Mouse (Mus musculus): Measurements from ENCODE around the gene Urb2. TPM values are rescaled to one million over a fixed set of nuclear protein-coding genes. Genes with fewer than 3 reads are reported as not detected.

Urb2 gene
- total and polyA plus RNA-seq, 3 experiments = 26.4 to 33.9 (median 27.9) TPM

DNA sequence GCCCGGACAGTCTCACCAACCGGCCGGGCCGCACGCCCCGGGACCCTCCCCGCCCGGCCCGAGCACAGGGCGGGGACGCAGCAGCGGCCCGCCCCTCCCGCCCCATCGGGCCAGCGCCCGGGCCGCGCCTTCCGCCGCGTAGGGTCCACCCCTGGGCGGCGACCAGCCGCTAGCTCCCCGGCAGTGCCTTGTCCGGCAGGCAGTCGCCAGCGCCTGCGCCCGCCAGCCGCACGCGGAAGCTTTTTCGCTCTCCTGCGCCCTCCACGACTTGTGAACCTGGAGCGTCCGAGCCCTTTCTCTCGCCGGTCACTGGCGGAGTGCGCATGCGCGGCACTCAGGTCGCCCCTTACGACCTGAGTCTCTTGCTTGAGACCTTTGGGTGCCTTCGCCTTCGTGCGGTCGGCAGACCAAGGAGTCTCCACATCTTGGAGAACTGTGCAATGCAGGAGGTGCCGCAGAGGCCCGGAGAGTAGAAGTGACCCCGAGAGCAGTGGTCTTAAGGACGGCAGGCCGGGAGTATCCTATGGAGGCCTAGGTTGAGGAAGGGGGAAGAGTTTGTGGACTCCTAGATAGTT is 38.4 kb upstream of the Urb2 start, which contains the start of gene Abcb10 (continued):
- peak; percentile 81; the same call in 1 of the 2 replicates for TF ChIP-seq ZMIZ1 (IDR thresholded peaks at IDR 0.05; ENCODE audit: low read depth, low read length)
- TF ChIP-seq CHD2 (IDR thresholded peaks at IDR 0.05; ENCODE audit: low read length) = no peak
- TF ChIP-seq ETS1 (conservative IDR thresholded peaks at IDR 0.05; ENCODE audit: low read depth, low read length) = no peak
- TF ChIP-seq IRF4 (IDR thresholded peaks at IDR 0.05; ENCODE audit: low read depth, low read length) = peak; percentile 43; the same call in 1 of the 2 replicates
- no peak for TF ChIP-seq CHD1 (IDR thresholded peaks at IDR 0.05; ENCODE audit: low read depth, low read length)
- TF ChIP-seq SMC3 (IDR thresholded peaks at IDR 0.05; ENCODE audit: low read depth, low read length) = no peak
- no peak for TF ChIP-seq USF1 (IDR thresholded peaks at IDR 0.05; ENCODE audit: low read depth, low read length)
- TF ChIP-seq MAZ (IDR thresholded peaks at IDR 0.05; ENCODE audit: low read depth, low read length) = peak; percentile 59; the same call in 1 of the 2 replicates

DNA sequence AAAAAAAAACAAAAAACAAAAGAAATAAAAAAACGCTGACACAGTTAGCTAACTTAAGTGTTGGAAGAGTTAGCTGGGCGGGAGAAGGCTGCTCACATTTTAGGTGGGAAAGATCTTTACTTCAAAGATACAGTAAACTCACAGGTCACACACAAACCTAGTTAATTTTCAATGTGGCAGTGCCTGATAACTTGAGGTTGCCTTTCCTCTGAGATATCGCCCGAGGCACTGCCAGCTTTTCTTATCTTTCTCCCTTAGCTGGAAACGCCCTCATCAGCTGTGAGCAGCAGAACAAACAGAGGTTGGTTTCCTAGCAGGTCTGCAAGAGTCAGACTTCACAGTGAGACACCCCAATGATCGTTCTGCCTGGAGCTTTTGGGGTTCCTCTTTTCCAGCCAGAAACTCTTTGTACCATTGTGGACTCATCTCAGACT is 32.7 kb upstream of the Urb2 start:
- Histone ChIP-seq H3K4me1 (ENCODE audit: control insufficient read depth in 1 of 2, insufficient read depth in 2 of 2) (peaks cover 0 to 6% of the 10 kb centered on the region in 2 experiments; a peak in 2 of 4 replicates), H3K9me3 (replicated peaks; ENCODE audit: low read length) (no peaks in the 10 kb centered on the region), H3K4me2 (ENCODE audit: insufficient read depth, low read depth, poor library complexity, severe bottlenecking) (no peak overlapping the region), H3K27ac (ENCODE audit: insufficient read depth, low read depth) (no peak overlapping the region), H3K9ac (ENCODE audit: insufficient read depth, low read depth) (no peak overlapping the region), H3K79me2 (replicated peaks; ENCODE audit: control insufficient read depth, extremely low read depth, insufficient read depth, poor library complexity, severe bottlenecking) (no peaks in the 10 kb centered on the region), H3K36me3 (replicated peaks in 1 of 2; ENCODE audit: control insufficient read depth in 1 of 2, insufficient read depth in 1 of 2, low read length in 1 of 2) (peaks cover 0 to 24% of the 10 kb centered on the region in 2 experiments), H3K4me3 (replicated peaks in 1 of 3; ENCODE audit: low read depth in 2 of 3, low read length in 2 of 3, poor library complexity in 1 of 3) (no peak overlapping the region), H3K27me3 (replicated peaks) (no peaks in the 10 kb centered on the region)
- in situ Hi-C loops (cut with MboI; ENCODE audit: low pct_ligation_motif_present, low pct_unique_long_range_greater_than_20kb, low sequenced_read_pairs) = no loop called here
- 0 out of 2 replicates have a peak, but pooled peaks have one; percentile 17 for TF ChIP-seq ZNF384 (IDR thresholded peaks at IDR 0.05; ENCODE audit: low read depth, low read length)
- no peak for TF ChIP-seq SMC3 (IDR thresholded peaks at IDR 0.05; ENCODE audit: low read depth, low read length)
- TF ChIP-seq CHD2 (IDR thresholded peaks at IDR 0.05; ENCODE audit: low read length) = no peak
- TF ChIP-seq CHD1 (IDR thresholded peaks at IDR 0.05; ENCODE audit: low read depth, low read length) = no peak
- TF ChIP-seq MXI1 (IDR thresholded peaks at IDR 0.05; ENCODE audit: low read depth, low read length) = no peak
- TF ChIP-seq HCFC1 (IDR thresholded peaks at IDR 0.05; ENCODE audit: low read depth, low read length) = no peak
- dilution Hi-C loops (cut with MboI; ENCODE audit: extremely low pct_ligation_motif_present, extremely low pct_unique_long_range_greater_than_20kb, low sequenced_read_pairs) = no loop called here
- DNase-seq (ENCODE audit: extremely low read depth) = no peak

DNA sequence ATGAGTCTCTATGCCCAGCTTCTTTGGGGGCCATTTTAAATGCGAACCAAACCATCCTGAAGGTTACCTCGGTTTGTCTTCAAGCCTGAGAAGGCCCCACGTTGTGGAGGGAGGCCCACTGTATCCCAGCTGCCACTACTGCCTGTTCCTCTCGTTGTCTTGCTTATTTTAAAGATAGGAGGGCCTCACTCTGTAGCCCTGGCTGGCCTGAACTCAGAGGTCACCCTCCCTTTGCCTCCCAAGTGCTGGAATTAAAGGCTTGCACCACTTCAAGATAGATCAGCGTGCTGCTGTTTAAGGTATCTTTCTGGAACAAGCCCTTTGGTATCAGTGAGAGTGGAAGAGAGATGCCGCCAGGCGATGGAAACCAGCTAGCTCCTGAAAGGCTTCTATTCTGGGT is 32.2 kb upstream of the Urb2 start:
- Histone ChIP-seq H3K36me3 (replicated peaks in 1 of 2; ENCODE audit: control insufficient read depth in 1 of 2, insufficient read depth in 1 of 2, low read length in 1 of 2) (peaks cover under 1 to 29% of the 10 kb centered on the region in 2 experiments), H3K4me2 (ENCODE audit: insufficient read depth, low read depth, poor library complexity, severe bottlenecking) (no peak overlapping the region), H3K27me3 (replicated peaks) (no peaks in the 10 kb centered on the region), H3K4me1 (ENCODE audit: control insufficient read depth in 1 of 2, insufficient read depth in 2 of 2) (peaks cover 0 to under 1% of the 10 kb centered on the region in 2 experiments; a peak in 2 of 4 replicates), H3K9ac (ENCODE audit: insufficient read depth, low read depth) (no peak overlapping the region), H3K9me3 (replicated peaks; ENCODE audit: low read length) (no peaks in the 10 kb centered on the region), H3K27ac (ENCODE audit: insufficient read depth, low read depth) (no peak overlapping the region), H3K4me3 (replicated peaks in 1 of 3; ENCODE audit: low read depth in 2 of 3, low read length in 2 of 3, poor library complexity in 1 of 3) (no peak overlapping the region), H3K79me2 (replicated peaks; ENCODE audit: control insufficient read depth, extremely low read depth, insufficient read depth, poor library complexity, severe bottlenecking) (no peaks in the 10 kb centered on the region)
- in situ Hi-C loops (cut with MboI; ENCODE audit: low pct_ligation_motif_present, low pct_unique_long_range_greater_than_20kb, low sequenced_read_pairs) = no loop called here
- no peak for DNase-seq (ENCODE audit: extremely low read depth)
- dilution Hi-C loops (cut with MboI; ENCODE audit: extremely low pct_ligation_motif_present, extremely low pct_unique_long_range_greater_than_20kb, low sequenced_read_pairs) = no loop called here
- TF ChIP-seq KAT2A (IDR thresholded peaks at IDR 0.05; ENCODE audit: insufficient replicate concordance, low read length) = no peak
- TF ChIP-seq CTCF (conservative IDR thresholded peaks at IDR 0.05 in 1 of 2, IDR thresholded peaks at IDR 0.05 in 1 of 2; ENCODE audit: low read depth in 2 of 2, low read length in 2 of 2) = no peak
- TF ChIP-seq ZC3H11A (IDR thresholded peaks at IDR 0.05; ENCODE audit: low read depth, low read length) = no peak
- TF ChIP-seq E2F4 (IDR thresholded peaks at IDR 0.05; ENCODE audit: insufficient replicate concordance, low read depth, low read length) = no peak
- TF ChIP-seq MAFK (IDR thresholded peaks at IDR 0.05; ENCODE audit: insufficient replicate concordance, low read length) = no peak
- TF ChIP-seq TCF12 (IDR thresholded peaks at IDR 0.05; ENCODE audit: low read depth, low read length) = no peak
- no peak for TF ChIP-seq UBTF (IDR thresholded peaks at IDR 0.05; ENCODE audit: low read depth, low read length)
- TF ChIP-seq POLR2AphosphoS2 (IDR thresholded peaks at IDR 0.05; ENCODE audit: low read depth, low read length) = no peak
- no peak for TF ChIP-seq SIN3A (IDR thresholded peaks at IDR 0.05; ENCODE audit: low read length)
